Mouse (Mus musculus) kidney, adult 2 months (tissue): ENCODE measurements around the gene Bcl9.

Experiments
- CTCF ChIP-seq: fragments of 200-500 bp; conservative IDR thresholded peaks from 2 replicates; pipeline ENCODE4 v1.5.1; 2011; ENCODE audit warnings: low read depth, mild to moderate bottlenecking, control low read depth, low read length, moderate library complexity, mixed read lengths; ENCODE audit not compliant: insufficient read depth, insufficient read length
- POLR2A ChIP-seq: fragments of 200-500 bp; IDR thresholded peaks from one replicate; pipeline ENCODE4 v1.6.1; 2011; ENCODE audit warnings: low read depth, low read length, control low read depth

DNA sequence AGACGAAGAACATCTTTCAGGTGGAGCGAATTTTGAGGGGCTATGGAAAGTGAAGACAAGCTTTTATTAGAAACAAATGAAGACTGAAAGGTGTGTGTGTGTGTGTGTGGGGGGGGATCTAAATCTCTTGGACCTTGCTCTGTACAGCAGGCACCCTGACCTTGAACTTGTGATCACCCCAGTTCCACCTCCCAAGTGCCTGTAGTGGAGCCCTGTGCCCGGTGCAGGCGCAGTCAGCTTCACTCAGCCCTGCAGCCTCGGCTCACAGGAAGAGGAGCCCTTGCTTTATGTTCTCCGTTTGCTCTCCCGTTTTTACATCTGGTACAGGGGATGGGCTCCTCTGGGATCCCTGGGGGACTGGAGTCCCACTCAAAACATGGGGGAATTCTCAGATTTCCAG is 3.9 kb upstream of the Bcl9 start:
- no peak for TF ChIP-seq POLR2A
- TF ChIP-seq CTCF, result no peak
